Mouse (Mus musculus) CH12.LX (cell line): ENCODE measurements around the gene Rin3. TPM values are rescaled to one million over a fixed set of nuclear protein-coding genes. Genes with fewer than 3 reads are reported as not detected.

Experiments
- DNase-seq: peaks from one replicate; pipeline ENCODE4 v3.0.0-alpha.2; 2013; ENCODE audit errors: extremely low read depth
- H3K27ac ChIP-seq: 2 replicates; pipeline ENCODE4 v1.5.1; 2012; ENCODE audit warnings: low read depth, mild to moderate bottlenecking, control low read depth, moderate library complexity; ENCODE audit not compliant: insufficient read depth
- H3K27me3 ChIP-seq: replicated peaks from 2 replicates; pipeline ENCODE3; 2012; ENCODE audit warnings: inconsistent platforms
- H3K36me3 ChIP-seq, 2 experiments: replicated peaks in 1 of 2; 2 replicates each; pipeline versions ENCODE3 to v1.6.1; 2012; ENCODE audit warnings: inconsistent platforms in 1 of 2, low read length in 1 of 2, mild to moderate bottlenecking in 1 of 2, mixed read lengths in 1 of 2, moderate library complexity in 1 of 2; ENCODE audit not compliant: control insufficient read depth in 1 of 2, insufficient read depth in 1 of 2
- H3K4me1 ChIP-seq, 2 experiments: 2 replicates each; pipeline ENCODE4 v1.6.1; 2012; ENCODE audit warnings: inconsistent platforms in 1 of 2, moderate library complexity in 1 of 2; ENCODE audit not compliant: insufficient read depth in 2 of 2, control insufficient read depth in 1 of 2
- H3K4me2 ChIP-seq: 2 replicates; pipeline ENCODE4 v1.6.1; 2012; ENCODE audit warnings: low read depth, mild to moderate bottlenecking, control low read depth; ENCODE audit not compliant: poor library complexity, insufficient read depth, severe bottlenecking
- H3K4me3 ChIP-seq, 3 experiments: fragments of 150-350 bp in 1 of 3; sonication (generic) in 1 of 3; replicated peaks in 1 of 3; 2 replicates each; pipeline versions ENCODE3 to v1.5.1; 2011 to 2012; ENCODE audit warnings: low read depth in 2 of 3, low read length in 2 of 3, mild to moderate bottlenecking in 2 of 3, moderate library complexity in 2 of 3, control low read depth in 1 of 3, improper control_type of control experiment in 1 of 3, inconsistent platforms in 1 of 3, mixed read lengths in 1 of 3; ENCODE audit not compliant: poor library complexity in 1 of 3
- H3K79me2 ChIP-seq: replicated peaks from 2 replicates; pipeline ENCODE4 v1.6.1; 2012; ENCODE audit warnings: mild to moderate bottlenecking, moderate library complexity; ENCODE audit not compliant: control insufficient read depth, poor library complexity, insufficient read depth, severe bottlenecking; ENCODE audit errors: extremely low read depth
- H3K9ac ChIP-seq: 2 replicates; pipeline ENCODE4 v1.6.1; 2012; ENCODE audit warnings: low read depth, mild to moderate bottlenecking, control low read depth, moderate library complexity; ENCODE audit not compliant: insufficient read depth
- H3K9me3 ChIP-seq: replicated peaks from 2 replicates; pipeline ENCODE3; 2012; ENCODE audit warnings: low read length, inconsistent platforms, mixed read lengths
- CHD2 ChIP-seq: IDR thresholded peaks from 2 replicates; pipeline ENCODE4 v1.6.1; 2011; ENCODE audit warnings: low read length, improper control_type of control experiment
- CTCF ChIP-seq, 2 experiments: IDR thresholded peaks in 1 of 2; conservative IDR thresholded peaks in 1 of 2; 2 replicates each; pipeline ENCODE4 v1.5.1; 2011 to 2012; ENCODE audit warnings: low read depth in 2 of 2, low read length in 2 of 2, improper control_type of control experiment in 1 of 2, inconsistent platforms in 1 of 2, mild to moderate bottlenecking in 1 of 2, moderate library complexity in 1 of 2
- GABPA ChIP-seq: IDR thresholded peaks from 2 replicates; pipeline ENCODE4 v1.6.1; 2012; ENCODE audit warnings: low read depth, low read length, improper control_type of control experiment, inconsistent platforms; ENCODE audit not compliant: insufficient replicate concordance
- KAT2A ChIP-seq: IDR thresholded peaks from 2 replicates; pipeline ENCODE4 v1.6.1; 2012; ENCODE audit warnings: low read length, improper control_type of control experiment, inconsistent platforms; ENCODE audit not compliant: insufficient replicate concordance
- MYC ChIP-seq: IDR thresholded peaks from 2 replicates; pipeline ENCODE4 v1.6.1; 2011; ENCODE audit warnings: low read depth, mild to moderate bottlenecking, improper control_type of control experiment, low read length
- NELFE ChIP-seq: IDR thresholded peaks from 2 replicates; pipeline ENCODE4 v1.6.1; 2011; ENCODE audit warnings: low read depth, low read length, improper control_type of control experiment
- PAX5 ChIP-seq: IDR thresholded peaks from 2 replicates; pipeline ENCODE4 v1.6.1; 2012; ENCODE audit warnings: low read length, inconsistent platforms, mixed read lengths
- RAD21 ChIP-seq: IDR thresholded peaks from 2 replicates; pipeline ENCODE4 v1.6.1; 2011; ENCODE audit warnings: low read depth, mild to moderate bottlenecking, low read length, improper control_type of control experiment, moderate library complexity
- SMC3 ChIP-seq: IDR thresholded peaks from 2 replicates; pipeline ENCODE4 v1.6.1; 2011; ENCODE audit warnings: low read depth, low read length, improper control_type of control experiment
- TCF12 ChIP-seq: IDR thresholded peaks from 2 replicates; pipeline ENCODE4 v1.6.1; 2014; ENCODE audit warnings: low read depth, mild to moderate bottlenecking, inconsistent platforms, low read length, improper control_type of control experiment
- ZC3H11A ChIP-seq: IDR thresholded peaks from 2 replicates; pipeline ENCODE4 v1.6.1; 2012; ENCODE audit warnings: low read depth, mild to moderate bottlenecking, inconsistent platforms, low read length, improper control_type of control experiment
- dilution Hi-C: fragments of 300-500 bp; cut with MboI; formaldehyde crosslinking; loops from 2 replicates; pipeline ENCODE4 v1.14.3; 2020; ENCODE audit warnings: low sequenced_read_pairs; ENCODE audit not compliant: extremely low pct_unique_long_range_greater_than_20kb, extremely low pct_ligation_motif_present
- in situ Hi-C: fragments of 300-500 bp; cut with MboI; formaldehyde crosslinking; loops from 3 replicates; pipeline ENCODE4 v1.14.3; 2019; ENCODE audit warnings: low sequenced_read_pairs, low pct_ligation_motif_present, low pct_unique_long_range_greater_than_20kb, mixed read lengths
- polyA plus RNA-seq: library from polyadenylated mRNA; unstranded; fragments of >175 nt; gene quantifications from 2 replicates; pipeline ENCODE4 v1.2.1, GENCODE M21; 2012; ENCODE audit warnings: low read depth; ENCODE audit not compliant: insufficient read length
- total RNA-seq, 2 experiments: library from RNA; depleted of rRNA; stranded (reverse); fragments of 300-350 nt in 1 of 2; fragments of >200 nt in 1 of 2; gene quantifications; 2 replicates each; pipeline ENCODE4 v1.2.3; 2012 to 2014

Rin3 gene
- total and polyA plus RNA-seq, 3 experiments, result 2.4 to 10.0 (median 8.4) TPM

DNA sequence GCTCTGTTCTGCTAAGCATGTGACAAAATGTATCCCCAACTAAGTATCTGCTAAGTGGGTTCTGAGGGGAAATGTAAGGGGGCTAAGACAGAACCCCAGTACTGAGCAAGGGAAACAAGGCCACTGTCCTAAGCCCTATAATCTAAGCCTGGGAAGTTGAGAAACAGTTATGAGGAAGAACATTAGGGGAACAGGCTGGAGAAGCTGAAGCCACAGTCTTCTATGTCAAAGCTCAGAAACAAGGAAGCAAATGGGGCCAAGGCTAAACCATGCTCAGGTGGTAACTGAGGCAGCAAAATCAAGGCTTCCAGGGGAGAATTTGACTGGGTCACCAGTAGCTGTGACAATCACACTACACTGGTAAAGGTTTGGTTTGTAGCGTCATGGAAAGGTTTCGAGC lies 50.3 kb downstream of the Rin3 start:
- in situ Hi-C loops (loop anchor here (10.0 kb wide), 2 partner anchors 52 to 148 kb away; no protein-coding TSS in a partner anchor), dilution Hi-C loops (no loop called here)
- Histone ChIP-seq H3K4me2 (no peak overlapping the region), H3K27ac (no peak overlapping the region), H3K9me3 (peaks cover 5% of the 10 kb centered on the region), H3K79me2 (no peaks in the 10 kb centered on the region), H3K4me3 (no peak overlapping the region), H3K9ac (no peak overlapping the region), H3K36me3 (peaks cover 0 to 22% of the 10 kb centered on the region in 2 experiments), H3K27me3 (no peaks in the 10 kb centered on the region), H3K4me1 (peaks cover 39 to 74% of the 10 kb centered on the region in 2 experiments)
- DNase-seq, result no peak
- no peak for TF ChIP-seq TCF12

DNA sequence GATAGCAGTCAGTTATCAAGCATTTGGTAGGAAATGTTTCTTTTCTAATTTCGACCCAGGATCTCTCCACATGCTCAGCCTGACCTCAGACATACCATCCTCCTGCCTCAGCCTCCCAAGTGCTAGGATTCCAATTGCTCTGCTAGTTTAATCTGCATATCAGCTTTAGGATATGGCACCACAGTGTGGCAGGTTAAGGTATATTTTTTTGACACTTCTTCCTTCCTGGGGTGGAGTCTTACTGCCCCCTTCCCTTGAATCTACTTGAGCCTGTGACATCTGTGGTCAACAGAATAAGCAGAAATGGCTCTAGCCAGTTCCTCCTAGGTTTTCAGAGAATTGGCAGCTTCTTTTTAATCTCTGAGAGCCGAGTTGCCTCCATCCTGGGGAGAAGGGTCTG lies 56.2 kb downstream of the Rin3 start:
- H3K4me3 ChIP-seq, result no peak overlapping the region
- TF ChIP-seq SMC3, result peak; percentile 71
- TF ChIP-seq CTCF (conservative IDR thresholded peaks at IDR 0.05 in 1 of 2, IDR thresholded peaks at IDR 0.05 in 1 of 2; ENCODE audit: low read depth in 2 of 2, low read length in 2 of 2), result peak in 1 of 2 experiments; percentile 71; a peak in 2 of 4 replicates
- no peak for TF ChIP-seq GABPA
- TF ChIP-seq RAD21, result peak; percentile 73
- no peak overlapping the region for H3K27ac ChIP-seq
- peaks cover 6 to 26% of the 10 kb centered on the region in 2 experiments for H3K4me1 ChIP-seq
- H3K9ac ChIP-seq, result no peak overlapping the region
- peaks cover 5% of the 10 kb centered on the region for H3K9me3 ChIP-seq
- dilution Hi-C loops (no loop called here), in situ Hi-C loops (loop anchor here (10.0 kb wide), 2 partner anchors 46 to 154 kb away; no protein-coding TSS in a partner anchor)
- H3K4me2 ChIP-seq, result no peak overlapping the region
- H3K36me3 ChIP-seq, result peaks cover 0 to 40% of the 10 kb centered on the region in 2 experiments
- no peak for DNase-seq
- H3K27me3 ChIP-seq, result no peaks in the 10 kb centered on the region
- H3K79me2 ChIP-seq, result no peaks in the 10 kb centered on the region

DNA sequence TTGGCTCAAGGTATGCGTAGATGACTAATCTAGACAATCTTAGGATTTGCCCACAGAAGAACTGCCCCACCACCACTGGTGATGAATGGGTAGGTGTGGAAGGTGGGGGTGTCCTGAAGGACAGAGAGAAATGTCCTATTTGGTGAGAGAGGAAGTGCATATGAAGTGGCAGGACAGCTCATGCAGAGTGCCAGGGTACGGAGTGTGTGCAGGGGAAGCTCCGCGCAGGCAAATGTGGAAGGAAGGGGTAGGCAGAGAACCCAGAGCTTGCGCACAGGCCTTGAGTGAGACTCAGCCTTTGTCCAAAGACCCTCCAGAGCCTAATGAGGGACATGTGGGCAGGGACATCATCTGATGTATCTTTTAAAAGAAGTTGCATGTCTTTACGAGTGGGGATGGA lies 57.6 kb downstream of the Rin3 start:
- no peak overlapping the region for H3K27ac ChIP-seq
- no peak for DNase-seq
- no peak overlapping the region for H3K9ac ChIP-seq
- no peaks in the 10 kb centered on the region for H3K27me3 ChIP-seq
- H3K9me3 ChIP-seq, result peaks cover 5% of the 10 kb centered on the region
- no peak for TF ChIP-seq NELFE
- no peak for TF ChIP-seq ZC3H11A
- H3K4me3 ChIP-seq, result no peak overlapping the region
- no peaks in the 10 kb centered on the region for H3K79me2 ChIP-seq
- H3K36me3 ChIP-seq, result peaks cover 0 to 38% of the 10 kb centered on the region in 2 experiments
- dilution Hi-C loops (no loop called here), in situ Hi-C loops (no loop called here)
- H3K4me1 ChIP-seq, result peaks cover 0 to 14% of the 10 kb centered on the region in 2 experiments; a peak in 2 of 4 replicates
- no peak overlapping the region for H3K4me2 ChIP-seq

DNA sequence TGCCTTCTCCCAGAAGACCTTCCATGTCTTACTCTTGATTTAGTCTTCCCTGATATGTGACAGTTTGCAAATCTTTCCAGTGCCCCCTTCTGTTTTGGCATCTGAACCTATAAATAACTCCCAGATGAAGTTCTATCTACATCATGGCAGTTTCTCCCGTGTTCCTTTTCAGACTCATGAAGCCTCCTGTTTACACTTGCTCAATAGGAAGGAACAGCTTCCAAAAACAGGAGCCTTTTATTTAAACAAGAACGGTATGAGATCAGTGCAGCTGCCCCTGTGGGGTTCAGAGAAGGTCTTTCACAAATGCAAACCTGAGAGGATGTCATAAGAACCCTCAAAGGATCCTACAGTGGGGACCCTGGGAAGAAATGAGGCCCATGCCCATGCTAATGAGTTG lies 59.3 kb downstream of the Rin3 start:
- no peak for DNase-seq
- H3K9me3 ChIP-seq, result peaks cover 10% of the 10 kb centered on the region
- peaks cover 0 to 14% of the 10 kb centered on the region in 2 experiments; a peak in 2 of 4 replicates for H3K4me1 ChIP-seq
- no peak overlapping the region for H3K4me3 ChIP-seq
- no peaks in the 10 kb centered on the region for H3K79me2 ChIP-seq
- H3K4me2 ChIP-seq, result no peak overlapping the region
- H3K27ac ChIP-seq, result no peak overlapping the region
- H3K36me3 ChIP-seq, result peaks cover 0 to 39% of the 10 kb centered on the region in 2 experiments
- TF ChIP-seq PAX5 (no peak), KAT2A (no peak), CHD2 (no peak), SMC3 (no peak), MYC (no peak)
- H3K9ac ChIP-seq, result no peak overlapping the region
- H3K27me3 ChIP-seq, result no peaks in the 10 kb centered on the region
- dilution Hi-C loops (no loop called here), in situ Hi-C loops (no loop called here)
